Mouse (Mus musculus) v-Abl transformed pro-B cells (cell line): Measurements from ENCODE around the gene Btbd7.

Source experiments
- in situ Hi-C, 2 experiments: fragments of 400-800 bp; cut with MboI; formaldehyde crosslinking; loops; one replicate each; pipeline ENCODE4 v1.15.1; 2025; ENCODE audit not compliant: unreplicated experiment in 2 of 2

The Btbd7 gene

DNA sequence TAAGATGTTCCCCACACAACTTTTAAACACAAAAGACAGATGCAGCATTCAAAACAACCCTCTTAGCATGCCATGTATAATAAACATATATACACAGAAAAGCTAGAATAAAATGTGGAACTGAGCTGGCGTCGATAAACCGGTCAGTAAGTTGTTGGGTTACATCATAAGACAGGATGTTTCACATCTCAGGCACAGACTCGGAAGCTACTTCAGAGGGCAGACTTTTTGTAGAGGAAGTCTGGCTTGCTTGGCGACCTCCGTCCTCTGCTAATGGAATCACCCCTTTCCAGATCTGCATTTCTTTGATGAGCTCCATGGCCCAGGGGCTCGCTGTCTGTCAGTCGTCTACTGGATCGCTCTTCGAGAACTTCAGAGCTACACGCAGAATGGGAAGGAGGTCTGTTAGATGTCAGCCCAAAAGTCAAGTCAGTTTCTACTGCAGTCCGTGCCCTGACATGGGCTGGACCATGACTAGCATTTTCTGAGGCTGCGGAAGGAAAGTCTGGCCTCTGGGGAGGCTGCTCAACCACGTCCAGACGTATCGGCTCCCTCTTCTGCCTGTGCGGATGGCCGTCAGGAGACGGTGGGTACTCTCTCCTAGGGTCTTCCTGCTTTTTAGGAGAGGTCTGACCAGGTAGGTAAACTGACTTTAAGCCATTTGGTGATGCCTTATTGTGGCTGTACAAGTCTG, 93.2 kb downstream of the Btbd7 start:
- in situ Hi-C loops = no loop called here

DNA sequence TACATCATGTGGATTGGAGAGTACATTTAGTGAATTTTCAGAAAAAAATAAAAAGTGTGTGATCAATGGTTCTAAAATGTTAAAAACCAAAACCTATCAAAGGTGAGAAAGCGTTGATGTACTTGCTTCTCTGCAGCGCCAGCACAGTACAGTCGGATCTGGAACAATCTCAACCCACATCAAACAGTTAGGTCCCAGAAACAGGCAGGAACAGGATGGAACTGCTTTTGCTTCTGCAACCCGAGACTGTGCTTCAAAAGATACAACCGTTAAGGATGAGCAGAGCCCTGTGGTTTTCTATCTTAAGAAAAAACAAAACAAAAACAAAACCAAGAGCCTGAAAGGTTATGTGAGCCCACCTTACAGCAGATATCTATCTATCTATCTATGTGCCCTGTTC, 95.4 kb downstream of the Btbd7 start:
- in situ Hi-C loops = no loop called here

DNA sequence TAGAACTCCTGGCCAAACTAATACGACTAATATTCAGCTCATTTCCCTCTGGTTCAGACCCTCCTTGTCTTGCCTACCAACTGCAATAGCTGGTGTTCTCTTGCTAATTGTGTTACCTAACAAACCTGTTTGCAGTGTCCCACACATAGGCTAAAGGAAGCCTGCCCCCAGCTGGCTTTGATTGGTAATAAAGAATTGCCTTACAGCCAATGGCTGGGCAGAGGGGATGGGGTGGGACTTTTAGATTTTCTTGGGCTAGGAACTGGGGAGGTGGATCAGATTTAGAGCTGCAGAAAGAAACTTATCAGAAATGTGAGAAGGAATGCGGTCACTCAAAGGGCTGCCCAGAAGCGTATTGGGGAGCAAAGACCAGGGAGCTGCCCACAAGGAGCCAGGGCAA, 98.8 kb downstream of the Btbd7 start:
- in situ Hi-C loops = no loop called here

DNA sequence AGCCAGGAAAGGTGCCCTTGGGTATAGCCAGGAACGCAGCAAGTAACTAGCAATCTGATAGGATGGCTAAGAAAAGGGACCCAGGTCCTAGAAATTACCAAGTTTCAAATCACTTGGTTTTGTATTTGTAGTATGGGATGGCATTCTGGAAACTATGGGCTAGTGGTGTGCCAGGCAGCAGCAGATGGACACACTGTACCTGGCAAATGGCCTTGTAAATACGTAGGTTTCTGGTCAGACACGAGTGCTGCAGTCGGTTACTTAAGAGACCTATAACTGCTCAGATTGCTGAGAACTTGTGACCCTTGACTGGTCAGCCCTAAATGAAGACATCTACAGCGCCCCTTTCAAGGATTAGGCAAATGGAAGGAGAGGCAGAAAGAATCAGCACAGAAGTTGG, 100.1 kb downstream of the Btbd7 start:
- in situ Hi-C loops = no loop called here

DNA sequence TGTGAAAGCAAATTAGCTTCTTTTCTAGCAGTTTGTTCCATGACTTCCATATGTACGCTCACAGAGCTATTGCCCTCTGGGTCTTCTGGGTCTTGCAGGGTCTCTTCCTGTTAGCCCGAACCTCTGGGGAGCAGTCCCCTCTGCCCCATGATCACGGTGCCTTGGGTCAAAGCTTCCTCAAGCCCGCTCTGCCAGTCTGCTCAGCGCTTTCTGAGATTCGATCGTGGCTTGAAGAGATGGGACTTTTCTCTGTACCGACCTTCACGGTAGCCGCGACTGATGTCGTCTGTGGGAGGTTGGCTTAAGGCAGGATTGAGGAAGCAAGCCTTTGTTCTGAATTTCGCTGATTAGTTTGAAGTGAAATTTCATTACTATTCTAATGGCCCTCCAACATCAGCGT, 102.2 kb downstream of the Btbd7 start:
- in situ Hi-C loops = no loop called here

DNA sequence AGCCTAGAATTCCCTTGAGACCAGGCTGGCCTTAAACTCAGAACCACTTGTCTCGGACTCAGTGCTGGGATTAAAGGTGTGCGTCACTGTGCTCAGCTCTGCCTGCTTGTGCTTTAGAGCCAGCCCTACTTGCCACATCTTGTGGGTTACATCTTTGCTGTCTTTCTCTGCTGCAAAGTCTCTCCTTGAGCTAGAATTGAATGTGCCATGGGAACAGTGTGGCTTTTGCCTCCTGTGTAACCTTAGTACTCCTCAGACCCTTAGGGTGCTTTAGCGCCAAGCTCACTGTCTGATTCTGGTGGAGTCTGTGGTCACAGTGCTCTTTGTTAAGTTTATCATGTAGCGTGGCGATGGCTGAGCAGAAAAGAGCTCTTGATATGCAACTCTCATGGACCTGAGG, 105.6 kb downstream of the Btbd7 start:
- in situ Hi-C loops = loop anchor here (25.0 kb wide), 2 partner anchors 615 to 785 kb away; partner anchors contain the start of genes Cpsf2 (in 1 of the 2) and Otub2 (in 1 of the 2)

DNA sequence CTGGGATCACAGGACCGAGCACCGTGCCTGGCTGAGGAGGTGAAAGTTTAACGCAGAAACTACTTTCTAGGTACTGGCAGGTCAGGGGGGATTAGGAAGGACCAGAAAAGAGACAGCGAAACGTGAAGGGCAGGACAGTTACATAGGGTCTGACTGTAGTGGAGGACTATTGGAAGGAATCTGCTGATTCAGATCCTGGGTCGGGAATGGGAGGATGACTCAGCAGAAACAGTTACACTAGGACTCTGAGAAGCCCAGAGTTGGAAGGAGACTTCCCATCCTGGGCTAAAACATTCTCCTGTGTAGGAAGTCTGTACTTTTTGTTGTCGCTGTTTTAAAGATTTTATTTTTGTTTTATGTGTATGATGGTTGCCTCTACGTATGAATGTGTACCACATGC, 106.7 kb downstream of the Btbd7 start:
- in situ Hi-C loops = loop anchor here (25.0 kb wide), 2 partner anchors 616 to 784 kb away; partner anchors contain the start of genes Cpsf2 (in 1 of the 2) and Otub2 (in 1 of the 2)

DNA sequence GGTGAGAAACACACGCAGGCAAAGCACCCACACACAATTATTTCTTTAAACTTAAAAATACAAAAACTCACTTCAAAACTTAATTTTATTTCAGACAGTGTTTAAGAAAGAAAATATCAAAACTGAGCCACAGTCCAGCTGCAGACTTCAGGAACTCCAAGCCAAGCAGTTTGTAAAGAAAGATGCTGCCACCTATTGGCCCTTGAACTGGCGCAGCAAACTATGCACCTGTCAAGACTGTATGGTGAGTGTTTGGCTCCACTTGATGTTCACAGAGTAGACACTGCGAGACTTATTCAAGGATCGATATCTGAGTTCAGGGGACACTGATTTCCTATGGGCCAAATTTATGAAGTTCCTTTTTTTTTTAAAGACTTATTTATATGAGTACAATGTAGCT, 109.3 kb downstream of the Btbd7 start:
- in situ Hi-C loops = loop anchor here (25.0 kb wide), 2 partner anchors 618 to 782 kb away; partner anchors contain the start of genes Cpsf2 (in 1 of the 2) and Otub2 (in 1 of the 2)

DNA sequence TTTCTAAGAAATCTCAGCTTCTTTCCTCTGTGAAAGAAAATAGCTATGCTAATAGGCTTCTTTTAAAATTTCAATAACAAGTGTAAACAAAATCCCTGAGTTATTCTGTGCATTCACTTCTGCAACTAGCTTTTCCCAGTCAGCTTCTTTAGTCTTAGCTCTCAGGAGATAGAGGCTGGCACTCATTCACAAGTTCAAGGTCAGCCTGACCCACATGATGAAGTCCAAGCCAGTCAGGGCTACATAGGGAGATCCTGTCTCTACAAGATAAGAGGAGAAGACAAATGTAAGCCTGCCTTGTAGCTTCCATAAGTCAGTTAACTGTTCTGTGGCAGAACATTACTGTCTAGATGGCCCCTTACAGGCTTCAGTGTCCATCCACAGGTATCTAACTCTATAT, 114.6 kb downstream of the Btbd7 start:
- in situ Hi-C loops = loop anchor here (25.0 kb wide), 2 partner anchors 624 to 776 kb away; partner anchors contain the start of genes Cpsf2 (in 1 of the 2) and Otub2 (in 1 of the 2)

DNA sequence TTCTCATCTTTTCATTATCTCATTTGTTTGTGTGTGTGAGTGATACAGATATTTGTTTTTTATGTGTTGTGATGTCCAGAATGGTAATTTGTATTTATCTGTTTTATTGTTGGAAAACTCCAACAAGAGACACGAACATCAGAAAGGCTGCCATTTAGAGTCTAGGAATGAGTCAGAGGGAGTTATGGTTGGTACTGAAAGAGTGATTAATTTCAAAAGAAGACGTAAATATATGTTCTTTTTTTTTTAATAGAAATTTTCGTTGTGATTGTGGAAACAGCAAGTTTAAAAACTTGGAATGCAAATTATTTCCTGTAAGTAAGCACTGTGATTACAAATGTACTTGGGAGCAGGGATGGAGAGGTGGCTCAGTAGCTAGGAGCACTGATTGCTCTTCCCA, 116.6 kb downstream of the Btbd7 start:
- in situ Hi-C loops = loop anchor here (25.0 kb wide), 2 partner anchors 626 to 774 kb away; partner anchors contain the start of genes Cpsf2 (in 1 of the 2) and Otub2 (in 1 of the 2)

DNA sequence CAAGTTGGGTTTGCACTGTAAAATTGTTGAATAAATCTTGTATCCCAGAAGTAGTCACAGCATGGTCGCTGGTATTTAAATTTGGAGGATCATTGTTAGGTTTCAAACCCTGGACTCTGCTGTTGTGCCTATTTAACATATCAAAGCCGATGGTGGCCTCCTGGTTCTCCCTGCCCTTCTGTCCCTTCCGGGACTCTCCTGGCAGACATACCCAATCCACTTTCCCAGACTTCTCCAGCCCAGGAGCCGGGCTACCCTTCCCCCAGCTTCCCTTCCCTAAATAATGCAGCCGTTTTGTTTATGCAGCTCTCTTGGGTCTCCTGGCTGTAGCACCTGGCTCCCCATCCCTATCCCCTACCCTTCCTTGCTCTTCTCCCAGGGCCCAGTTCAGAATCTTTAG, 119.3 kb downstream of the Btbd7 start:
- in situ Hi-C loops = loop anchor here (10.0 to 25.0 kb wide), 3 partner anchors 628 to 772 kb away; partner anchors contain the start of genes Cpsf2 (in 1 of the 2), Ddx24 (in 1 of the 2) and Otub2 (in 1 of the 2)

DNA sequence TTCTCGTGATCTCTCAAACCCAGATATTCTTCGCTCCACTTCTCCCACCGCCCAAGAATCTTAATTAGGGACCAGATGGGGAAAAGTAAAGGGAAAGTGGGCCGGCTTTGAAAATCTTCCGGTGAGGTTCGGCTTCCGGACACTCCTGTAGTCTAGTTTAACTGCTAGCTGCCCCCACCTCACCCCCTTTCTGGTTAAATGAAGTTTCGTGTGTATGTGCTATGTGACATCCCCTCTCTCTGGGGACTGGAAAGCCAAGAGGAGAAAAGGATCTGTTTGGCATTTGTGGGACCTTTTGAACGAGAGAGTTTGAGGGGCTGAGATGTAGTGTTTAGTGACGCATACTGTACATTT, 119.9 kb downstream of the Btbd7 start, which contains the start of gene Gm20604:
Gm20604 (minus strand) TSS at position 270 of the 354 bp plus-strand sequence.
- in situ Hi-C loops = loop anchor here (10.0 to 25.0 kb wide), 3 partner anchors 629 to 771 kb away; partner anchors contain the start of genes Cpsf2 (in 1 of the 2), Ddx24 (in 1 of the 2) and Otub2 (in 1 of the 2)

DNA sequence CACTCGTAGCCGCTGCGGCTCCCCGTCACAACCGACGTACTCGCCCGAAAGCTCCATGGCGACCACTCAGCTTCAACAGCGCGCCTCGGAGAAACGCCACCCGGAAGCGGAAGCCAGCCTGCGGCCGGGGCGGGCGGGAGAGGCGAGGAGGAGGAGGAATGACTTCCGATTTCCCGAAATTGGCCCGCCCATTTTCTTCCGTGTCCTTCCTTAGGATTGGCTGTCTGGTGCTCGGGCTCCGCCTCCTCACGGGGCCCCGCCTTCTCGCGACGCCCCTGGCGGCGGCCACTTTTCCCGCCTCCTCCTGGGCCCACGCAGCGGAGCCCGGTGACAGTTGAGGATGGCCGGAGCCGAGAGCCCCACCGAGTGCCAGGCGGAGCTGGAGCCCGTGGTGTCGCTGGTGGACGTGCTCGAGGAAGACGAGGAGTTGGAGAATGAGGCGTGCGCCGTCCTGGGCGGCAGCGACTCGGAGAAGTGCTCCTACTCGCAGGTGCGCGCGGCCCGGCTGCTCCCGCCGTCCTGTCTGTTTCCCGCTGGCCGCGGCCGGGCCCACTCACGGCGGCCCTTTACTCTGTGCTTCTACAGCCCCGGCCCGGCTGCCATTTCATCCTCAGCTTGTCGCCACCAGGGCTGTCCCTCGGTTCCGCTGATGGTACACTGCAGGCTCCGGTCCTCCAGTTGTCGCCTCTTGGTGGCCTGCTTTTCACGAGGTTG, 120.4 kb downstream of the Btbd7 start, which contains the start of the genes Gm28051, Gon7 and Ubr7:
Gm28051 (minus strand) TSS at position 77 of the 714 bp plus-strand sequence.
Gon7 (minus strand) TSS at position 115 of the 714 bp plus-strand sequence.
Ubr7 (plus strand) TSS at position 279 of the 714 bp plus-strand sequence.
- in situ Hi-C loops = loop anchor here (10.0 to 25.0 kb wide), 3 partner anchors 629 to 771 kb away; partner anchors contain the start of genes Cpsf2 (in 1 of the 2), Ddx24 (in 1 of the 2) and Otub2 (in 1 of the 2)

DNA sequence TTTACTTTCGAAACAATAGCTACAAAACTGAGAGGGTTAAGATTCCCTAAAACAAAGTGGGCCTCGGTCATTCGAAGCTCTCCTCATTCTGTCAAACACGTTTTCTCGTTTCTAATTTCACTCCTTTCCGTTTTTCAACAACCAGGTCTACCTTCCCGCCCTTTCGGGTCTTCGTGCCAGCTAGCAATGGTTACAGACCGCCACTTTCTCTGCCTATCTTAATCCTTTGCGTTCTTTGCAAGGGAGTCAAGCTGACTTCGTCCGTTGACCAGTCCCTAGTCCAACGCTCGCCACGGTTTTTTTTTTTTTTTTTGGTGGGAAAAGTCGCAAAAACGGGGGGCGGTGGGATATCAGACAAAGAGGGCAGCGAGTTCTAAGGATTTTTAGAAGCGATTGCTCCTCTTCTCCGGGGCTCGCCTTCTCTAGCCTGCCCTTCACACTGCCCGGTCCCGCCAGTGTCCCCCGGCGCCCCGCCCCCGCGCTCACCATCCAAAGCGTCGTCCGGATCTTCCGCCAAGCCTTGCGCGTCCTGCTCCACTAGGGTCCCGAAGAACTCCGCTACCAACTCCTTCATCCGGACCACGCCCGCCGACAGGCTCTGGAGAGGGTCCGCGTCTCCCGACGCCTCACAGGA, 121.1 kb downstream of the Btbd7 start:
- in situ Hi-C loops = loop anchor here (10.0 to 25.0 kb wide), 3 partner anchors 630 to 770 kb away; partner anchors contain the start of genes Cpsf2 (in 1 of the 2), Ddx24 (in 1 of the 2) and Otub2 (in 1 of the 2)

DNA sequence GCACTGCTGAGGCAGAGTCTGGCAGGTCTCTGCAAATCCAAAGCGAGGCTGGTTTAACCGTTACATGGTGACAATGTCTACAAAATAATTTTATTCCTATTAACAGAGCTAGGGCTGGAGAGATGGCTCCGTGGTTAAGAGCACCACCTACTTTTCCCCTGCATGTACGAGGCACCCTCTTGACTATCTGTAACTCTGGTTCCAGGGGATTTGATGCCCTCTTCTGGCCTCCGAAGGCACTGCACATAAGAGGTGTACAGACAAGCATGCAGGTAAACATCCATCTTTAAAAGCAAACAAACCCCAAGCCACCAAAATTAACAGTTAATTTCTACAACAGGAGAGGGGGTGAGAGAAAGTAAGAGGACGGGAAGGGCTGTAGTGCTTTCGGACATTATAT, 122.0 kb downstream of the Btbd7 start:
- in situ Hi-C loops = loop anchor here (10.0 to 25.0 kb wide), 3 partner anchors 631 to 769 kb away; partner anchors contain the start of genes Cpsf2 (in 1 of the 2), Ddx24 (in 1 of the 2) and Otub2 (in 1 of the 2)

DNA sequence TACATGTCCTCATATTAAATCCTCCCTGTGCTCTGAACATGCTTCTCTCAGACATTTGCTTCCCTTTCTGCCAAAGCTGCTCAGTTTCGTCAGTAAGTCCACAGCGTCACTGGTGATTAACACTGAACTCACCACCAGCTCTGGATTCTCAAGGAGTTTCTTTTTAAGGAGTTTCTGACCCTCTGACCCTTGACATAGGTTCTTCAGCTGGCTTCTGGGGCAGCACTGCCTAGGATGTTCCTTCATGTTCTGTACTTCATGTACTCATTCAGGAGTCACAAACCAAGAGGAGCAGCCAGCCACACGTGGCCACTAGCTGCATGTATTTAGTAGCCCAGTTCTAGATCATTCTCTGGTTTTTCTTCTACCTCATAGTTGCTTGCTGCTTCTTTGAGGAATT, 130.0 kb downstream of the Btbd7 start:
- in situ Hi-C loops = loop anchor here (10.0 kb wide), 3 partner anchors 397 to 747 kb away; no protein-coding TSS in a partner anchor

DNA sequence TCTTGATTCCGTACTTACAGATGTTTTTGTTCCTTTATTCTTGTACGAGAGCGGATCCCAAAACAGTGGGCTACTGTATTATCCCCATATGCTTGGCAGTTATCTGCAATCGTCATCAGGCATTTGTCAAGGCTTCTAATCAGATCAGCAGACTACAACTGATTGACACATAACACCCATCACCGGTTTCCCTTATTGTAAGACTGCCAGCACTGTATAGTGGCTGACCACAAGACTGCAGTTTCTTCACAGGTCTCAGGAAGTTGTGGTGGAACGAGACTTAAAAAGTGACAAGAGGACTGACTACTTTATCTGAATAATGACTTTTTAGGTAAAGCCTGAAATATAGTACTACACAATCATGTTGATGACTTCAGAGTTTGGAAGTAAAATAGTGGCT, 133.4 kb downstream of the Btbd7 start:
- in situ Hi-C loops = loop anchor here (5.0 to 10.0 kb wide), 5 partner anchors 317 to 750 kb away; no protein-coding TSS in a partner anchor

DNA sequence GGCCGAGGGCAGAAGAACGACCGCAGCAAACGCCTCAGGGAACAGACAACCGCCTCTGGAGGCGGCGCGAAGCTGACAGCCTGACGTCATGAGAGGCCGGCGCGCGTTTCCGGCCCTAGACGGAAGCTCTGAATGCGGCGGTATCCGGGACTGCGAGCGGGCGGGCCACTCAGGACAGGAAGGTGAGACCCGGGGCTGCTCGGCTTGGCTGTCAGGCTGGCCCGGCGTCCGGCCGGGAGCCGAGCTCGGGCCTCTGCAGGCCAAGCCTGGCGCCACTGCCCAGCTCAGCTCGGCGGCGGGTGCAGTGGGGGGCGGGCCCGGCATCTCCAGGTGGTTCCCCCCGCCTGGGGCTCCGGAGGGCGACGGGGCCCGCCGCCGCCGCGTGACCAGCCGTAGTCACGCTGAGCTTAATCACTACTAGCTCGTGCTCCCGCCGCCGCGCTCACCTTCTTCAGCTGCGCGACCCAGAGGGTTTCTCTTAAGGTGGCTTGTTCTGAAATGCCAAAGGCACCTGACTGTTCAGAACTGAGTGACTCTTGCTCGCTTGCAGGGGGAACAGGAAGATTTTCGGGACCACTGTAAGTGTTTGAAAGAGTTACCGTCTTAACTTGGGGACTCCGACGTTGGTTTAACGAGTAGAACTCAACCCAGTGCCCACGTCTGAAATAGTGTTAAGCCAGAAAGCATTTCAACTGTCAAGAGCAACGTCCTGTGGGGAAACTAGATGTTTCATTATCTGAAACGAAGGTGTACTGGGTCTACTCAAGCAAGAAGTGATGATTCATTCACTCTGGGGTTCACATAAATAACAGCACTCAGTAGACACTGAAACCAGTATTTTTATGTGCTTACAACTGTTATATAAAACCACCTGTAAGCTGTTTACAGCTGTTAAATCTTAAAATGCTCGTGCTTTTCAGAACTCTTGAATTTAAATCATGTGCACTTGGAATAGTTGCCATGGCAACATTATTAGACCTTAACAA, 134.4 kb downstream of the Btbd7 start, which contains the start of the genes Moap1 and Tmem251:
Moap1 (minus strand) TSS at position 73 of the 986 bp plus-strand sequence.
Tmem251 (plus strand) TSS at position 174 of the 986 bp plus-strand sequence.
- in situ Hi-C loops = loop anchor here (5.0 to 10.0 kb wide), 5 partner anchors 318 to 751 kb away; no protein-coding TSS in a partner anchor
